Mouse (Mus musculus) spleen, postnatal 14 days (tissue): ENCODE data around the gene Pde11a.

Source experiments
- DNase-seq, 2 experiments: peaks; one replicate each; pipeline ENCODE4 v3.0.0; 2021 to 2022; ENCODE audit warnings: low spot score in 2 of 2

Pde11a gene

DNA sequence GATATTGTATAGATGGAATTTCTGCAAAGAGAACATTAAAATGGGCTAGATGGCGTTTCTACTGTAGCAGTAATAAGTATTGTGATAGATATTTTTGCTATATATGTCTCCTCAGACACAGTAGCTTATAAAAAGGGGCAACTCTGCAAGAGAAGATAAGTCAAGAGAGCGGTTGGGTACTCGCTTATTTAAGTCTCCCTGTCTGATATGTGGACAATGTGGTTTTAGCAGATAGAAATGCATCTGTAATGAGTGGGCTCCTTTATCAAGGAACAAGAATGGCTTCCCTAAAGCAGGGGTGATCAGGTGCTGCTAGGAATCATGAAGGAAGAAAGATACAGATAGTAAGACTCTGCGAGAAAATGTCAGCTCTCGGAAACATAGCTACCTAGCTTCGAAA, 18.2 kb downstream of the Pde11a start:
- no peak for DNase-seq

- DNase-seq, result no peak
Observed at GRCm38 (mm10) chr2:76319231-76319630, 19.3 kb downstream of the Pde11a start.

DNA sequence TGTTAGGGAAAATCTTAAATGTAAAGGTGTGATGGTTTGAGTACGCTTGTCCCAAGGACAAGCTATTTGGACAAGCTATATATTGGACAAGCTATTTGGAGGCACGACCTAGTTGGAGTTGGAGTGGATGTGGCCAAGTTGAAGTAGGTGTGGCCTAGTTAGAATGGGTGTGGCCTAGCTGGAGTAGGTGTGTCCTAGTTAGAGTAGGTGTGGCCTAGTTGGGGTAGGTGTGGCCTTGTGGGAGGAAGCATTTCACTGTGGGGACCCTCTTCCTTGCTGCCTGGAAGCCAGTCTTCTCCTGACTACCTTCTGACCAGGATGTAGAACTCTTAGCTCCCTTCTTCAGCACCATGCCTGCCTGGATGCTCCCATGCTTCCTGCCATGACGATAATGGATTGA, 50.9 kb downstream of the Pde11a start:
- DNase-seq, result no peak

DNA sequence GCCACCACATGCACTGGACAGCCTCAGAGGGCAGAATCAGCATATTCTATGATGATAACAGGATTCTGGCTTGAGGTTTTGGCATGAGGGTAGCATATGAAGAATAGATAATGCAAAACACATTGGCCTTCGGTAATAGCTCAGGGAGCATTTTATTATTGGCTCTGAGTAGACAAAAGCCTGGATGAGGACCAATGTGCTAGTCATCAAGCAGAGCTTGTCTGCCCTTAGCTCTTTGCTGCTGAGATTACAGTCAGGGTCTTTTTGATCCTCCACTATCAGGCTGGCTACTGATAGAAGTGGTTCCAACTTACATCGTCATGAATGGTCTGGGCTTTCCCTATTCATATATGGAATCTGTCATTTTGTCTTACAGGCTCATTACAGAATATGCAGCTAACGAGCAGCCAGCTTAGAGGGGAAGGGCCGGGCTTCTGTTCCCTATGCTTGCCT, 52.3 kb downstream of the Pde11a start:
- DNase-seq, result no peak

GRCm38 (mm10) chr2:76285150-76285549, 53.4 kb downstream of the Pde11a start:
- no peak for DNase-seq

DNA sequence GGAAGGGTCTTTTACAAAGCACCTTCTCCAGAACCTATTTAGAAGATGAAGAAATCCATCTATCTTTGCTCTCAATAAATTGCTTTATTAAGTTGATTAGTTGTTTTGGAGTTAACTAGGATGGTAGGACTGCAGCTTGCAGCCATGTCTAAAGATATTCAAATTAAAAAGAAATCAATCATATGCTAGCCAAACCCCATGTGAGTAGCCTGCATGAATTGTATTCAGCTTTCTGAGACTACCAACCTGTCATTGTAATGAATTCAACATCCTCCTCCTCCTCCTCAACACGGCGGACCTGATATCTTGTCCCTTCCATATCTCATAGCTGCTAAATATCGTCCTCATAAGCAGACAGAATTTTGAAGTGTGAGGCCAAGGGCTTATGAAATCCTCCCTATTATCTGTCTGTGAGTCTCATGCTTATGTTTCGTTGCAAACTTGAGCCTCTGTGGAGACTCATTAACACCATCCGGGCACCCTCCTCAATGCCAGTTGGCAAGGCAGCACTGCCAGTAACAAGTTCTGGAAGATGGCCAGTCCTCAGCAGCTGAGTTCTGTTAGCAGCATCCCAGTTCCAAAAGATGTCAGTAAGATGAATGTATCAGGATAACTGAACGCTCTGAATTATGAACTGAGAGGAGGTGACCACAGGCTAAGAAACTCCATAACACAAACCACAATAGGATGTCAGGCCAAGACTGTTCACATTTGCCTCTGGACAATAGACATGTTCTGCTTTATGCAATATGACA, 55.0 kb downstream of the Pde11a start:
- no peak for DNase-seq

DNA sequence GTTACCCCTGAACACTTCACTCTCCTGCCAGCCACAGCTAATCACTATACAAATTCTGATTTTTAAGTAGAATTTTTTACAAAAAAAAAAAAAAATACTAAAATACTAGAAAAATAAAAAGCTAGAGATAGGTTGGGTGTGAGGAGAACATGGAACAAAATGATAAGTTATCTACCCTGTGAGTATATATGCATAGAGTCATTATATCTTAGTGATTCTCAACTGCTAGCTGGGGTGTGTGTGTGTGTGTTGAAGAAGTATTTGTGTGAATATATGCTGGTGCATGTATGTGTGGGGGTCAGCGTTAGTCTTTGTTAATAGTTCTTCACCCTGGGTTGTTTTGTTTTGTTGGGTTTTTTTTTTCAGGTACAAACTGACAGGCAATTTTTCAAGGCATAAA, 69.1 kb downstream of the Pde11a start:
- no peak for DNase-seq

DNA sequence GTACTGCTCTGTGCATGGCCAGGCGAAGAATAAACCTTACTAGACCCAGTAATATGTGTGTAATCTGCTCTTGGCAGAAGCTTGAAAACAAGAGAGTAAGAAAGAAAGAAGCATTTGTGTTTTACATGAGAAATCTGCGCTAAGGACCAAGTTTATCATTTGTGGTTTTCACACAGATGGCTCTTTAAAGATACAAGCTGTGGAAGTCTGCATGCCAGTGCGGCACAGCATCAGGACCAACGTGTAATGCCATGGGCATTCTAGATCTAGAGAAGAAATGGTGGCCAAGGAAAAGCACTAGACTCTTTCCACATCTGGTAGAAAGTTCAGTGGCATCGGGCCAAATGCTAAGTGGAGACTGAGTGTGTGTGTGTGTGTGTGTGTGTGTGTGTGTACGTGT, 71.2 kb downstream of the Pde11a start:
- DNase-seq, result no peak

DNA sequence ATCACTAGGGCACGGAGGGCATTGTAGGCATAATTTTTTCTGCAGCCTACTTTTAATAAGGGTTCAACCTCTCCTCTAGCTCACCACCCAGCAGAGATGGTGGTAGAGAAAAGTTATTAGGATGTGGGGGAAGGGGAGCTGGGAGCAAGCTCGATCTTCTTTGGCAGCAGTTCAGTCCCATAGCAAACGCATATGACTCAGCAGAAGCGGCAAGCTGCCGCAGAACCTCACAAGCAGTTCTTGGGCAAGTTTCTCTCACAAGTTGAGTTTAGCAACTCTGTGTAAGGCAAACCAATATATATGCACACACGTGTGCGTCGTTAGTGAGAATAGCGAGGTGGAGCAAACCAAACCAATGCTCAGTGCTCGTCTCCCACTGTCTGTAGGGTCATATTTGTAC, 72.0 kb downstream of the Pde11a start:
- no peak for DNase-seq

GRCm38 (mm10) chr2:76264258-76264657, 74.3 kb downstream of the Pde11a start:
- no peak for DNase-seq

GRCm38 (mm10) chr2:76262661-76263060, 75.9 kb downstream of the Pde11a start:
- DNase-seq, result no peak

DNA sequence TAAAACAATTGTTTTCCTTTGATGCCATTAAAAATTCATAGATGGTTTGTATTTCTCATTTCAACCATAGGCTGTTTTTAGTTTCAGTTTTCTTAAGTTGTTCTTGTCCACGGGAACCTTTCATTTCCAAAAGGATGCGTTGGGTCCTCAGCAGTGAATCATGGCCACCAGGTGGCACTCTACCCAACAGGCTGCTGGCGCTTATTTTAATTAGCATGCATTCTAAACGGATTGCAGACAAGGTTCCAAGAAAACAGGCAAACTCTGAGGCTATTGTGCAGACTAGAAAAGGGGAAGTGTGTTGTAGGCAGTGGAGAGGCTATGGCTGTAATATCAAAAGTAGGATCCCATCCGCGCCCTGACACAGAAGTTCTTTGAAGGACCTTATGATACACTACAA, 83.7 kb downstream of the Pde11a start:
- peak in 1 of 2 experiments; percentile 5 for DNase-seq

- DNase-seq, result no peak
Observed at GRCm38 (mm10) chr2:76251379-76251778, 87.2 kb downstream of the Pde11a start.

DNA sequence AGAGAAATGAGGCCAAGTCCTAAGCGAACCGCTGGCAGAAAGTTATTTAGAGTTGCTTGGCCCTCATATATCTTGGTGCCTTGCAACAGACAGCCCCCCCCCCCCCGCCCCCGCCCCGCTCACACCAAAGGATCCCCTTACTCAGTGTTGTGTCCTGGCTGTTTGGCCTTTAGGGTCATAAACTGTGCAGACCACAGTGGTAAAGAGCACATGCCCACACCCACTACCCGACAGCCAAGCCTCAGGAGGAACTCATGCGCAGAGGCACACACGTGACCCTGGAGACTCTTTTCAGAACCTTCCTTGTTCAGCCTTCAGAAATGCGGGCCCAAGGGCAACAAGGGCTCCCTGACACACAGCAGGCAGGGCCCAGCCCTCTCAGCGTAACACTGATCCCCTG, 90.3 kb downstream of the Pde11a start:
- DNase-seq, result no peak

DNA sequence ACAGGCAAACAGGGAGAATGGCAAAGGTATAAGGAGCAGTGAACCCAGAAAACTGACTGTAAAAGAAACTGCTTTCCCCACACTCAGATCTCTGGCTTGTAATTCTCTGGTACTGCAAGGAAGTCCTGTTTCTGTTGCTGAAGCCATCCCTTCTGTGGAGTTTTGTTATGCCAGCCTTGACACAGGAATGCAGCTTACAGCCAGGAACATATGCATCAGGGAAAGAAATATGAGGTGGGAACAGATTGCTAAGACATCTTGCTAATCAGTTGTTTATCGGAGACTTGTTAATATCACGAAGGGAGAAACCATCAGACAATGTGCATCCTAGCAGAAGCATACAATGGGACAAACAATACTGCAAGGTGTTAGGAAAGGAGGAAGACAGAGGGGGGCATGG, 99.4 kb downstream of the Pde11a start:
- no peak for DNase-seq

- no peak for DNase-seq
Observed at GRCm38 (mm10) chr2:76238496-76238895, 100.1 kb downstream of the Pde11a start.

- DNase-seq, result no peak
Observed at GRCm38 (mm10) chr2:76237638-76238420, 100.7 kb downstream of the Pde11a start.

GRCm38 (mm10) chr2:76220364-76221108, 118.0 kb downstream of the Pde11a start:
- no peak for DNase-seq

DNA sequence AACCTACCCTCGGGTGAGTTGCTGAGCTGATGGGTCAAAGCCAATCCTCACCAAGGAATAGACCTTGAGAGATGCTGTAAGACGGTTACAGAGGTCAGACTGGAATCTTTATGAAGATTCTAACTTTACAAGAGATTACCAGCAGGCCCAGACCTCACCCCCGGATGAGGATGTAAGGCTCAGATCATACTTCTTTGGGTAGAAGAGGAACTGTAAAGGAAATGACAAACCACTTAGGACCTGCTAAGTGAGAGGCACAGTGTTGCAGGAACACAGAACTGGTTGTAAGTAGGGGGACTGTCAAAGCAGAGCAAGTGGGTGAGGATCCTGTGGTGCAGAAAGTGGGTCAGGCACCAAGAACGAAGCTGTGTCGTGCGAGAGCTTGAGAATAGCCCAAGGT, 119.0 kb downstream of the Pde11a start:
- DNase-seq, result no peak

- peak; percentile 9 to 14 for DNase-seq
Observed at GRCm38 (mm10) chr2:76216146-76216545, 122.4 kb downstream of the Pde11a start.

- DNase-seq, result no peak
Observed at GRCm38 (mm10) chr2:76215219-76215618, 123.4 kb downstream of the Pde11a start.

DNA sequence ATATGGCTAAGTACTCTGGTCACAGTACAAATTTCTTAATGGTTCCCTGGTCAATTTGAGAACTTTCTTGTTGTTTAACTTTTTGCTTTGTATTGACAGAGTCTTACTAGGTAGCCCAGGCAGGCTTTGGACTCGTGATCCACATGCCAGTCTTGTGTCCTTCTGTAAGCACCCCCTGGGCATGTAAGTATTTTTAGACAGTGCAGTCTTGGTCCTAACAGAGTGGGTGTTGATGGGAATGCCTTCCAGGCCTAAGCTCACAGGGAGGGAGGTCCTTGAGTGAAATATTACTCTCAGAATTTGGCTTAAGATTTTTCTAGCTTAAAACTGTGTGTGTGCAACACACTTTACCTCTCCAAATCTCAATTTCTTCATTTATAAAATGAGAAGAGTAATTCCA, 153.4 kb downstream of the Pde11a start:
- no peak for DNase-seq
